Mouse (Mus musculus) MEL (cell line): ENCODE results near the gene Slc7a5. TPM values are rescaled to one million over a fixed set of nuclear protein-coding genes. Genes with fewer than 3 reads are reported as not detected.

Experiments
- DNase-seq: peaks from one replicate; pipeline ENCODE4 v3.0.0; 2011; ENCODE audit warnings: low read depth, low spot score
- H3K27ac ChIP-seq: 2 replicates; pipeline ENCODE4 v1.5.1; 2012; ENCODE audit warnings: low read depth, mild to moderate bottlenecking, control low read depth, low read length, moderate library complexity; ENCODE audit not compliant: control insufficient read depth
- H3K27me3 ChIP-seq, 2 experiments: fragments of 150-350 bp in 1 of 2; sonication (generic) in 1 of 2; 2 replicates each; pipeline ENCODE4 v1.6.1; 2012; ENCODE audit warnings: low read length in 2 of 2, mild to moderate bottlenecking in 2 of 2, improper control_type of control experiment in 1 of 2, moderate library complexity in 1 of 2; ENCODE audit not compliant: insufficient read depth in 2 of 2, control insufficient read depth in 1 of 2
- H3K36me3 ChIP-seq, 2 experiments: 2 replicates each; pipeline ENCODE4 v1.6.1; 2012 to 2014; ENCODE audit warnings: low read length in 2 of 2, improper control_type of control experiment in 1 of 2, inconsistent platforms in 1 of 2, mild to moderate bottlenecking in 1 of 2; ENCODE audit not compliant: insufficient read depth in 2 of 2, control insufficient read depth in 1 of 2
- H3K4me1 ChIP-seq, 2 experiments: fragments of 150-350 bp in 1 of 2; sonication (generic) in 1 of 2; 2 replicates each; pipeline ENCODE4 v1.6.1; 2012; ENCODE audit warnings: low read length in 2 of 2, improper control_type of control experiment in 1 of 2, mild to moderate bottlenecking in 1 of 2; ENCODE audit not compliant: insufficient read depth in 2 of 2, control insufficient read depth in 1 of 2
- H3K4me3 ChIP-seq, 2 experiments: fragments of 150-350 bp in 1 of 2; sonication (generic) in 1 of 2; 2 replicates each; pipeline ENCODE4 v1.5.1; 2012; ENCODE audit warnings: low read depth in 2 of 2, low read length in 2 of 2, mild to moderate bottlenecking in 2 of 2, moderate library complexity in 2 of 2, control low read depth in 1 of 2, improper control_type of control experiment in 1 of 2; ENCODE audit not compliant: control insufficient read depth in 1 of 2, insufficient read depth in 1 of 2
- H3K79me2 ChIP-seq: 2 replicates; pipeline ENCODE4 v1.6.1; 2012; ENCODE audit warnings: mild to moderate bottlenecking, low read length, moderate library complexity; ENCODE audit not compliant: control insufficient read depth, poor library complexity, insufficient read depth
- H3K9ac ChIP-seq: 2 replicates; pipeline ENCODE4 v1.6.1; 2012; ENCODE audit warnings: low read depth, mild to moderate bottlenecking, control low read depth, low read length, moderate library complexity; ENCODE audit not compliant: control insufficient read depth, poor library complexity, severe bottlenecking
- H3K9me3 ChIP-seq: fragments of 150-350 bp; sonication (generic); replicated peaks from 2 replicates; pipeline ENCODE4 v1.6.1; 2012; ENCODE audit warnings: mild to moderate bottlenecking, low read length, improper control_type of control experiment, moderate library complexity; ENCODE audit not compliant: insufficient read depth
- BHLHE40 ChIP-seq: IDR thresholded peaks from 2 replicates; pipeline ENCODE4 v1.6.1; 2012; ENCODE audit warnings: low read depth, mild to moderate bottlenecking, inconsistent platforms, low read length, improper control_type of control experiment, borderline replicate concordance
- CHD1 ChIP-seq: IDR thresholded peaks from 2 replicates; pipeline ENCODE4 v1.6.1; 2012; ENCODE audit warnings: low read depth, mild to moderate bottlenecking, inconsistent platforms, low read length, improper control_type of control experiment
- CHD2 ChIP-seq: IDR thresholded peaks from 2 replicates; pipeline ENCODE4 v1.6.1; 2011; ENCODE audit warnings: low read length, improper control_type of control experiment
- CTCF ChIP-seq, 3 experiments: IDR thresholded peaks in 2 of 3; conservative IDR thresholded peaks in 1 of 3; 2 replicates each; pipeline ENCODE4 v1.5.1; 2011 to 2012; ENCODE audit warnings: low read length in 3 of 3, low read depth in 2 of 3, mild to moderate bottlenecking in 2 of 3, improper control_type of control experiment in 1 of 3, inconsistent platforms in 1 of 3, mixed read lengths in 1 of 3, moderate library complexity in 1 of 3; ENCODE audit not compliant: control insufficient read depth in 1 of 3, insufficient read depth in 1 of 3, poor library complexity in 1 of 3, severe bottlenecking in 1 of 3
- E2F4 ChIP-seq: IDR thresholded peaks from 2 replicates; pipeline ENCODE4 v1.6.1; 2011; ENCODE audit warnings: low read depth, low read length, improper control_type of control experiment, borderline replicate concordance
- ELF1 ChIP-seq: IDR thresholded peaks from 2 replicates; pipeline ENCODE4 v1.6.1; 2014; ENCODE audit warnings: low read depth, mild to moderate bottlenecking, inconsistent platforms, low read length, improper control_type of control experiment, moderate library complexity
- EP300 ChIP-seq, 2 experiments: IDR thresholded peaks; 2 replicates each; pipeline ENCODE4 v1.6.1; 2011; ENCODE audit warnings: improper control_type of control experiment in 2 of 2, low read length in 2 of 2, low read depth in 1 of 2, mild to moderate bottlenecking in 1 of 2
- ETS1 ChIP-seq: IDR thresholded peaks from 2 replicates; pipeline ENCODE4 v1.6.1; 2012; ENCODE audit warnings: low read depth, mild to moderate bottlenecking, inconsistent platforms, low read length, improper control_type of control experiment, moderate library complexity
- GABPA ChIP-seq: IDR thresholded peaks from 2 replicates; pipeline ENCODE4 v1.6.1; 2012; ENCODE audit warnings: low read depth, mild to moderate bottlenecking, inconsistent platforms, low read length, improper control_type of control experiment, moderate library complexity
- GATA1 ChIP-seq: IDR thresholded peaks from 2 replicates; pipeline ENCODE4 v1.6.1; 2011; ENCODE audit warnings: low read depth, low read length, improper control_type of control experiment
- JUND ChIP-seq: IDR thresholded peaks from 2 replicates; pipeline ENCODE4 v1.6.1; 2011; ENCODE audit warnings: low read depth, mild to moderate bottlenecking, improper control_type of control experiment, low read length
- KAT2A ChIP-seq: conservative IDR thresholded peaks from 2 replicates; pipeline ENCODE4 v1.6.1; 2012; ENCODE audit warnings: low read depth, low read length, improper control_type of control experiment, inconsistent platforms
- MAFK ChIP-seq: IDR thresholded peaks from 2 replicates; pipeline ENCODE4 v1.6.1; 2011; ENCODE audit warnings: low read depth, mild to moderate bottlenecking, low read length, improper control_type of control experiment, borderline replicate concordance
- MAX ChIP-seq: IDR thresholded peaks from 2 replicates; pipeline ENCODE4 v1.6.1; 2011; ENCODE audit warnings: low read length, improper control_type of control experiment
- MEF2A ChIP-seq: IDR thresholded peaks from 2 replicates; pipeline ENCODE4 v1.6.1; 2014; ENCODE audit warnings: low read depth, mild to moderate bottlenecking, inconsistent platforms, low read length, improper control_type of control experiment; ENCODE audit not compliant: poor library complexity, insufficient replicate concordance, severe bottlenecking; ENCODE audit errors: extremely low read depth
- MXI1 ChIP-seq: IDR thresholded peaks from 2 replicates; pipeline ENCODE4 v1.6.1; 2011; ENCODE audit warnings: mild to moderate bottlenecking, low read depth, low read length, improper control_type of control experiment
- MYB ChIP-seq: IDR thresholded peaks from 2 replicates; pipeline ENCODE4 v1.6.1; 2011; ENCODE audit warnings: mild to moderate bottlenecking, low read depth, low read length, improper control_type of control experiment
- MYC ChIP-seq: IDR thresholded peaks from 2 replicates; pipeline ENCODE4 v1.6.1; 2011; ENCODE audit warnings: low read depth, mild to moderate bottlenecking, low read length, improper control_type of control experiment, moderate library complexity
- POLR2A ChIP-seq, 2 experiments: IDR thresholded peaks; 2 replicates each; pipeline ENCODE4 v1.6.1; 2011 to 2012; ENCODE audit warnings: low read length in 2 of 2, mild to moderate bottlenecking in 2 of 2, control low read depth in 1 of 2, improper control_type of control experiment in 1 of 2, low read depth in 1 of 2, moderate library complexity in 1 of 2; ENCODE audit not compliant: control insufficient read depth in 1 of 2, insufficient read depth in 1 of 2, poor library complexity in 1 of 2
- POLR2AphosphoS2 ChIP-seq: IDR thresholded peaks from 2 replicates; pipeline ENCODE4 v1.6.1; 2011; ENCODE audit warnings: low read length, improper control_type of control experiment
- RAD21 ChIP-seq: IDR thresholded peaks from 2 replicates; pipeline ENCODE4 v1.6.1; 2011; ENCODE audit warnings: mild to moderate bottlenecking, low read depth, low read length, improper control_type of control experiment
- RCOR1 ChIP-seq: IDR thresholded peaks from 2 replicates; pipeline ENCODE4 v1.6.1; 2012; ENCODE audit warnings: low read depth, mild to moderate bottlenecking, inconsistent platforms, low read length, improper control_type of control experiment
- SIN3A ChIP-seq: IDR thresholded peaks from 2 replicates; pipeline ENCODE4 v1.6.1; 2012; ENCODE audit warnings: low read length, improper control_type of control experiment, inconsistent platforms
- SMC3 ChIP-seq: IDR thresholded peaks from 2 replicates; pipeline ENCODE4 v1.6.1; 2011; ENCODE audit warnings: low read depth, low read length, improper control_type of control experiment
- TAL1 ChIP-seq: IDR thresholded peaks from 2 replicates; pipeline ENCODE4 v1.6.1; 2012; ENCODE audit warnings: mild to moderate bottlenecking, inconsistent platforms, low read length, moderate library complexity, mixed read lengths
- TBP ChIP-seq: IDR thresholded peaks from 2 replicates; pipeline ENCODE4 v1.8.0; 2011; ENCODE audit warnings: low read depth, low read length, improper control_type of control experiment
- TCF12 ChIP-seq: IDR thresholded peaks from 2 replicates; pipeline ENCODE4 v1.6.1; 2014; ENCODE audit warnings: low read depth, mild to moderate bottlenecking, inconsistent platforms, low read length, improper control_type of control experiment, moderate library complexity
- UBTF ChIP-seq: IDR thresholded peaks from 2 replicates; pipeline ENCODE4 v1.6.1; 2012; ENCODE audit warnings: low read depth, mild to moderate bottlenecking, inconsistent platforms, low read length, improper control_type of control experiment, moderate library complexity, borderline replicate concordance; ENCODE audit not compliant: insufficient read depth
- USF1 ChIP-seq: IDR thresholded peaks from 2 replicates; pipeline ENCODE4 v1.6.1; 2014; ENCODE audit warnings: low read depth, mild to moderate bottlenecking, inconsistent platforms, low read length, improper control_type of control experiment, moderate library complexity
- USF2 ChIP-seq, 2 experiments: IDR thresholded peaks; 2 replicates each; pipeline ENCODE4 v1.6.1; 2011 to 2012; ENCODE audit warnings: improper control_type of control experiment in 2 of 2, low read length in 2 of 2, borderline replicate concordance in 1 of 2, inconsistent platforms in 1 of 2, low read depth in 1 of 2, mild to moderate bottlenecking in 1 of 2; ENCODE audit not compliant: insufficient read depth in 1 of 2
- ZC3H11A ChIP-seq: IDR thresholded peaks from 2 replicates; pipeline ENCODE4 v1.6.1; 2012; ENCODE audit warnings: low read depth, mild to moderate bottlenecking, inconsistent platforms, low read length, improper control_type of control experiment
- ZMIZ1 ChIP-seq: IDR thresholded peaks from 2 replicates; pipeline ENCODE4 v1.6.1; 2012; ENCODE audit warnings: low read depth, mild to moderate bottlenecking, inconsistent platforms, low read length, improper control_type of control experiment, moderate library complexity
- ZNF384 ChIP-seq: IDR thresholded peaks from 2 replicates; pipeline ENCODE4 v1.6.1; 2012; ENCODE audit warnings: low read depth, mild to moderate bottlenecking, inconsistent platforms, low read length, improper control_type of control experiment
- polyA plus RNA-seq, 2 experiments: library from polyadenylated mRNA; stranded (reverse) in 1 of 2; unstranded in 1 of 2; fragments of >175 nt in 1 of 2; fragments of >200 nt in 1 of 2; gene quantifications; 2 replicates each; pipeline versions ENCODE4 v1.2.1 to v1.2.4; 2012; ENCODE audit warnings: low replicate concordance in 2 of 2, low read depth in 1 of 2; ENCODE audit not compliant: insufficient read length in 2 of 2, insufficient read depth in 1 of 2, missing spikeins in 1 of 2
- total RNA-seq: library from RNA; depleted of rRNA; stranded (reverse); fragments of 300-350 nt; gene quantifications from 2 replicates; pipeline ENCODE4 v1.2.3, GENCODE M21; 2012

Slc7a5 gene
- total and polyA plus RNA-seq, 3 experiments, result 55.0 to 263 (median 108) TPM

DNA sequence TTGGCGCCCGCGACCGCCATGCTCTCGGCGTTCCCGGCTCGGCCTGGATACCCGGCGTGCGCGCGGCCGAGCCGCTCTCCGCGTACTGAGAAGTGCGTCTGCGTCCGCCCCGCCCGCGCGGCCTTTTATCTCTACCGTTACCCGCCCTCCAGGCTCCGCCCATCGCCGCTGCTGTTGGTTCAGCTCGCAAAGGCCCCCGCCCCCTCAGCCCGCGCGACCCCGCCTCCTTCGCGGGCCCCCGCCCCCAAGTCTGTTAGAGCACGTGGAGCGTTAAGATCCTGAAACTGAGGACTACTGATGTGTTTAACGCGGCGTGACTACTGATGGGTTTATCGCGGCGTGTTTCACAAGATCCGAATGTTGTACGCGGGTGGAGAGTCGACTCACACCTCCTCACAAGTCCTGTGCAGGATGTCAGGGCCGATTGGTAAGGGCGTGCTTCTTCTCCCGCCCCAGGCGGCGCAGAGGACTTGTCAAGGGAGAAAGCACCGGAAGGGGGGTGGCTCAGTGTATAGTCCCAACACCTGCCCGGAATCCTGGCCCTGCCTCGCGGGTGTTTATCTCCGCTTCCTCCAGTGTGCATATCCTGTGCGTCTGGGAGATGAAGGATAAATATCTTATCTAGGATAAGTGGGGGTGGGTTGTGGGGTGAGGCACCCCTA, at the start of gene Slc7a5 (continued):
- TF ChIP-seq MAFK, result 0 out of 2 replicates have a peak, but pooled peaks have one; percentile 3
- no peak for TF ChIP-seq E2F4
- no peak for TF ChIP-seq GABPA

GRCm38 (mm10) chr8:121955825-121956500, 48.5 kb upstream of the Slc7a5 start:
- Histone ChIP-seq H3K36me3 (peaks cover 0 to 67% of the 10 kb centered on the region in 2 experiments; a peak in 2 of 4 replicates), H3K4me1 (peaks cover 16 to 54% of the 10 kb centered on the region in 2 experiments), H3K9ac (peak overlapping the region; percentile 2; the same call in 1 of the 2 replicates), H3K27me3 (no peaks in the 10 kb centered on the region), H3K27ac (peak overlapping the region; percentile 94), H3K79me2 (peaks cover 32% of the 10 kb centered on the region), H3K4me3 (no peak overlapping the region; a peak in 1 of 4 replicates), H3K9me3 (no peaks in the 10 kb centered on the region)
- peak; percentile 96 for DNase-seq
- TF ChIP-seq TCF12 (peak; percentile 91), RAD21 (no peak), E2F4 (no peak), SMC3 (peak; percentile 6; the same call in 1 of the 2 replicates), SIN3A (peak; percentile 75; the same call in 1 of the 2 replicates), CHD2 (peak; percentile 48), ELF1 (no peak; the same call in 1 of the 2 replicates), MAX (no peak), USF2 (IDR thresholded peaks at IDR 0.05; ENCODE audit: borderline replicate concordance in 1 of 2, insufficient read depth in 1 of 2, low read depth in 1 of 2, low read length in 2 of 2) (no peak), TBP (peak; percentile 58; the same call in 1 of the 2 replicates), BHLHE40 (no peak; the same call in 1 of the 2 replicates), JUND (peak; percentile 88; the same call in 1 of the 2 replicates), POLR2AphosphoS2 (peak; percentile 94), EP300 (IDR thresholded peaks at IDR 0.05; ENCODE audit: low read depth in 1 of 2, low read length in 2 of 2) (peak; percentile 98), TAL1 (peak; percentile 97), POLR2A (IDR thresholded peaks at IDR 0.05; ENCODE audit: control insufficient read depth in 1 of 2, insufficient read depth in 1 of 2, low read depth in 1 of 2, low read length in 2 of 2, poor library complexity in 1 of 2) (peak in 1 of 2 experiments; percentile 36; a peak in 2 of 4 replicates), MYB (peak; percentile 48; the same call in 1 of the 2 replicates), CHD1 (no peak), GATA1 (peak; percentile 98), ETS1 (peak; percentile 91), ZNF384 (no peak), CTCF (IDR thresholded peaks at IDR 0.05 in 2 of 3, conservative IDR thresholded peaks at IDR 0.05 in 1 of 3; ENCODE audit: control insufficient read depth in 1 of 3, insufficient read depth in 1 of 3, low read depth in 2 of 3, low read length in 3 of 3, poor library complexity in 1 of 3, severe bottlenecking in 1 of 3) (no peak), ZMIZ1 (no peak), UBTF (no peak), RCOR1 (peak; percentile 85), MXI1 (peak; percentile 72; the same call in 1 of the 2 replicates), MEF2A (no peak), MYC (peak; percentile 63), KAT2A (no peak), ZC3H11A (no peak), USF1 (no peak)
